Mouse (Mus musculus) ES-Bruce4 (cell line): ENCODE results near the gene Cd300ld5.

Source experiments
- CTCF ChIP-seq: IDR thresholded peaks from one replicate; pipeline ENCODE4 v1.8.1; 2011; ENCODE audit warnings: low read depth, low read length
- POLR2A ChIP-seq: IDR thresholded peaks from one replicate; pipeline ENCODE4 v1.8.1; 2011; ENCODE audit warnings: low read length; ENCODE audit not compliant: insufficient read depth

- TF ChIP-seq CTCF, result no peak
- no peak for TF ChIP-seq POLR2A
Measured at GRCm38 (mm10) chr11:115004070-115004469, 33.5 kb downstream of the Cd300ld5 start.
